Mouse (Mus musculus) liver, adult 2 months (tissue): Measurements from ENCODE around the gene Txnrd1.

Source experiments
- CTCF ChIP-seq: fragments of 200-500 bp; IDR thresholded peaks from 2 replicates; pipeline ENCODE4 v1.5.1; 2011; ENCODE audit warnings: low read depth, low read length, control low read depth
- POLR2A ChIP-seq: fragments of 200-500 bp; IDR thresholded peaks from 2 replicates; pipeline ENCODE4 v1.6.1; 2011; ENCODE audit warnings: low read length, control low read depth; ENCODE audit not compliant: insufficient read depth; ENCODE audit errors: extremely low read depth

DNA sequence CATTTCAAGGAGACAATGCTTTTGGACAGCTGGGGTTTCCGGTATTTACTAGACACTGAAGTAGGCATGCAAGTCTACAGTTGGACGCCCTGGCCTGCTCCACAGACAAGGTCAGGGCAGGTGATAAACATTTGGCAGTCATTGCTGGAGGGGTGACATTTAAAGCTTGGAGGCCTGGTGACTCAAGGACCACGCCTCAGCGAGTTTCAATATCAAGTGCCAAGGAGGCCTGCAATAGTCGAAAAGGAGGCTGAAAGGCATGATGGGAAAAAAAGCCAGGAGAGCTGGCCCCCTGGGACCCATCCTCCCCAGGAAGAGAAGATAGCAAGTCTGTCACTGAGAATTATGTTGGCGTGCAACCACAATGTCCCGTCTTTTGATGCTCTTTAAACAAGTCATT is 26.5 kb upstream of the Txnrd1 start:
- TF ChIP-seq POLR2A (no peak), CTCF (no peak)
